Mouse (Mus musculus) adrenal gland, postnatal 14 days (tissue): ENCODE data around the gene Mrpl19. TPM values are rescaled to one million over a fixed set of nuclear protein-coding genes. Genes with fewer than 3 reads are reported as not detected.
A peak's percentile ranks its signal among the peaks of the same experiment; 100 is the strongest.

Experiments
- DNase-seq: peaks from one replicate; pipeline ENCODE4 v3.0.0; 2021; ENCODE audit warnings: mixed read lengths
- long read RNA-seq, 2 experiments: library from polyadenylated mRNA; stranded (forward); transcript quantifications; one replicate each; pipeline ENCODE4 v2.0.0; 2021
- total RNA-seq: library from RNA; stranded (reverse); gene quantifications from 2 replicates; pipeline ENCODE4 v1.2.3, GENCODE M21; 2021

Gene Mrpl19
- 35.9 and 51.0 TPM in 2 replicates for total RNA-seq
- long read RNA-seq, experiment 1, full-length matches to known transcripts, result 34 of 39 reads
- long read RNA-seq, experiment 1, partial matches to known transcripts, result 1 of 39 reads
- long read RNA-seq, experiment 1, other reads (novel, unspliced or antisense), result 4 of 39 reads
- long read RNA-seq, experiment 2, full-length matches to known transcripts, result 28 of 30 reads
- long read RNA-seq, experiment 2, partial matches to known transcripts, result 1 of 30 reads
- long read RNA-seq, experiment 2, other reads (novel, unspliced or antisense), result 1 of 30 reads

DNA sequence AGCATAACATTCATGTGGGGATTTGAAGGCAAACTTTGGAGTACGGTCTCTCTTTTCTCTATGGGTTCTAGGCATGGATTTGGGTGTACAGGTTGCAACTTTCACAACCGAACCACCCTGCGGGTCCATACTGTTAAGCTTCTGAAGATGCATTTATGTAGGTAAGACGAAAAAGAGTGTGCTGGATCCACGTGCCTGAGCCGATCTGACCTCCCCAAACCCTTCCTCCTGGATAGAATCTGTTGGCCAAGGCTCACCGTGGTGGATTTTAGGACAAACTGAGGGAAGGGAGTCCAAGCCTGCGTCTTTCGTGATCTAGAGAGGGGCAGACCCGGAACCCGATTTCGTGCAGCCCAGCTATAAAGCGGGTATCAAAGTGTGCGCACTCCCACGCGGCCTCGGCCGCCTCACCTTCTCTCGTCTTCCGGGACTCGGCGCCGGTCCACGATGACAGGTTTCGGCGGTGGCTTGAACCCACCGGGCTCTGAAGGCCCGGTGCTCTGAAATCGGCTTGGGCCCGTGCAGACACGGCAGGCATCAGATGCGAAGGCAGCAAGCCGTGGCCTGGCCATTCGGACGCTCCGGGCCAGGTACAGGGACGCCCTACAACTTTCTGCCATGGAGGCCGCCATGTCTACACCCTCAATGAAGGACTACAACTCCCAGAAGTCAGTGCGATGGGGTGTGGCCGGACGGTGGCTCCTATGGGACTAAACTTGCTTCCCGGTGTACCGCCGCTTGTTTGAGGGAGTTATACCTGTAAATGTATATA lies at the start of gene Mrpl19:
Gene Mrpl19 (minus strand): TSS at position 663 of the 772 bp plus-strand sequence.
- DNase-seq, result peak; percentile 94

DNA sequence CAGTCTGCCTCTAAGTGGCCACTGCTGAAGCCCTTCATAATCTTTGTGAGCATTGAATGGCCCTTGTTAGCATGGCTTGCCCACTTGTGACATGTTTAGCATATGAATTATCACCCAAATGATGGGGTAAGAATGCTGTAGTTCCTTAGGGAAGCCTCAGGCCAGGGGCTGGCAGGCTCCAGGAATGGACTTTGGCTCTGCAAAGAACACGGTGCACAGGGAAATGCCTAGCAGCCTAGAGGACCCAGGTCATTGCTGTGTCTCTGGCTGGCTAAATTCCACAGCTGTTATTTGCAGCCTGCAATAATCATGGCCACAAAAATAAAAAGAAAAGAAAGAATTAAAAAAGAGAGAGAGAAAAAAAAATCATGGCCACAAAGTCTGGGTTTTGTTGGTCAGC lies 46.6 kb upstream of the Mrpl19 start:
- peak; percentile 7 for DNase-seq

DNA sequence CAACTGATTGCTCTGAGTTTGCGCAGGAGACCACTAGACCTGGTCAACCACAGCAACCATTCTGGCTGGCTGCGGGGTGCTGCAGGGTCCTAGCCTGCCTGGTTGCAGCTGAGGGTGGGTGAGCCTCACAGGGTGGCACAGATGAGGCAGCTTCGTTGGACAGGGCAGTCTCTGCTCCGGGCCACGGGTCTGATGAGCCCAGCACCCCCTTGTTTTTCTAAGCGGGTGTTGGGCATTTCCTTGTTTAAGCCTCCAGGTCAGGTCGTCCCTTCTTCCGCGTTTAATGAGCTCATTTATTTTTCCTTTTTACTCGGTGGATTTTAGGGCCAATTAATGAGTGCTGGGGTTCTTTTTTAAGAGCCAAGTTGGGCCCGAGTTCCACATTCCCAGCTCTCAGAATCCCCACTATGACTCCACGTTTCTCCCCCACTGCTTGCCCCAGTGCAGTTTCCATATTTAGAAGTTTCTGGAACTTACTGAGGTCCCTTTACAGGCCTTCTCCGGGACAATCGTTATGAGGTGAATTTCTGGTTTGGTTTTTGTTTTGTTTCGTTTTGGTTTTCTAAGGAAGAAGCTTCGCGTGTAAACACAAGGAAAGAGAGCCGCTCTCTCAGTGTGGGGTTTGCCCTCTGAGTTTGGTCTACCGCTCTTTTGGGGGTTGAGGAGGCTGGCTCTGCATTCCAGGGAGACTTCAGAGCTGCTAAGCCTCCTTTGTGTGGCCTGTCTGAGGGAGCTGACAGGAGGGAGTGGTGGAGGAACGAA lies 24.5 kb upstream of the Mrpl19 start:
- peak; percentile 21 for DNase-seq

DNA sequence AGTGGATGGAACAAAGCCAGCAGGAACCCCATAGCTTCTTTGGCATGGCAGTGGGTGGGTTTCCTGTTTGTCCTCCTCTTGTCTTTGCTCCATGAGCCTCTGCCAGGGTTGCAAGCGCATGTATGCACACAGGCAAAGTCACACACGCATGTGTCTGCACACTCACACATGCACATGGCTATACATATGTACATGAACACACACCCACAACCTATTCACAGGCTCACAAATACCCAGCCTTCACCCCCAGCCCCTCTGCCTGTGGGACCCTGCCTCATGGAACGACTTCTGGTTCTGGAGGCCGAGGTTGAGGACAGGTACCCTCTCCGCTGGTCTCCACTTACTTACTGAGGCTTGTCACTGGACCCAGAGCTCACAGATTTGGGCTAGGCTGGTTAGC lies 22.6 kb upstream of the Mrpl19 start:
- no peak for DNase-seq

DNA sequence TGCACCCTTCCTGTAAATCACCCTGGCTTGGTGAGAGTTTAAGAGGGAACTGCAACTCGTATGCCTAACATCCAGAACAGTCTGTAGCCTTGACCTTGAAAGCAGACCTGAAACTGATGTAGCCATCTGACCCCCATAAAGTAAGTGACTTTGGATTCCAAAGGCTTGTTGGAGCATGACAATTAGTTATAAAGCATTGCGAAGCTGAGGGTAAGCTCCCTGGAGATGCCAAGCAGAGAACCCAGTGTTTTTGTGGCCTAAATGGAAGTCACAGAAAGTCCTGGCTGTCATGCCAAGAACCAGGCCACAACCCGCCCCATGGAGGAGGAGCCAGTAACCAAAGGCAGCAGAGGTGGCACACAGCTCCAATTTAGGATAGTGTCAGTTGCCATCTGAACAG lies 21.8 kb upstream of the Mrpl19 start:
- peak; percentile 70 for DNase-seq

DNA sequence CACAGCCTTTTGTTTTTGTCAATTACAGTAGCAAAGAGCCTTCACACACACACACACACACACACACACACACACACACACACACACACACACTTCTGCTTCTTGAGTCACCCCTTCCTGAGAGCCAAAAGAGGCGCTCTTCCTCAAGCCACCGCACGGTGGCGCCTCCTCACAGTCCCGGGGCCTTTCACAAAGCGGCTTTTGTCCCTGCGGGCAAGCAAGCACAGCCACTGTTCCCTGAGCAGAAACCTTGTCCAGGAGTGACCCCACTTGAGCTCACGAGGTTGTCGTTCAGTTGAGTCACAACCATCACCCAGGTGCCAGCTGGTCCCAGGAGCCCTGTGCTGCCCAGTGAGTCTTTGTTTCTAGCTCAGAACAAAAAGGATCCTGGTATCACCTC lies 21.3 kb upstream of the Mrpl19 start:
- DNase-seq, result peak; percentile 93

DNA sequence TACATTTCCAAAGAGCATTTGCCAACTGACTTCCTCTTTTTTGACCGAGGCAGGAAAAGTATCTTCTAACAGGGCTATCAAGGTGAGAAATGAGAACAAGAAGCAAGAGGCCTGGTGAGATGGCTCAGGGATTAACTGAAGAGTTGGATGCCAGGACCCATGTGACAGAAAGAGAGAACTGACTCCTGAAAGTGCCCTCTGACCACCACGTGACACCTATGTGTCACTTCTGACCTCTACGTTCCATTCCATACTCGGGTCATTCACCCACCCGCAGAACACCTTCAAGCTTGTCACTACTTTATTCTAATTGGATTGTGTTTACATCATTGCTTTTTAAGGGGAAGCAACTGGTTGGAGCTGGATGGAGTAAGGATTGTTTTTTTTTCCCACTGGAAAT lies 20.8 kb upstream of the Mrpl19 start:
- no peak for DNase-seq

DNA sequence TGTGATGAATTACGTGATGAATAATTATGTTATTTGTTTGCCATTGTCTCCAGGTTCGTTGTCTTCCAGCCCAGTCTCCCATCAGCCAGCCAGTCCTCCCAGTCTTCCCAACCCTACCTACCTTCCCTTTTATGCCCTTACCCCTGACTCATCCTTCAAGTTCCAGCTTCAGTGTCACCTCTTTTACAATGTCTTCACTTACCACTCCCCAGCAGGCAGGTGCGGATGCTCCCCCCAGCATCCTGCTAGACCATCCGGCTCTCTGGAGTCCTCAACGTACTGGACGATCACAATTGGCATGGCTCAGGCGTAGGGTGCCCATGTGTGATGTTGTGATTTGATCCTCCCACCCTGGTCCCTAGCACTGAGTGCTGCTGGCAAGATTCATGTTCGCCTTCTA lies 20.4 kb upstream of the Mrpl19 start:
- DNase-seq, result no peak

DNA sequence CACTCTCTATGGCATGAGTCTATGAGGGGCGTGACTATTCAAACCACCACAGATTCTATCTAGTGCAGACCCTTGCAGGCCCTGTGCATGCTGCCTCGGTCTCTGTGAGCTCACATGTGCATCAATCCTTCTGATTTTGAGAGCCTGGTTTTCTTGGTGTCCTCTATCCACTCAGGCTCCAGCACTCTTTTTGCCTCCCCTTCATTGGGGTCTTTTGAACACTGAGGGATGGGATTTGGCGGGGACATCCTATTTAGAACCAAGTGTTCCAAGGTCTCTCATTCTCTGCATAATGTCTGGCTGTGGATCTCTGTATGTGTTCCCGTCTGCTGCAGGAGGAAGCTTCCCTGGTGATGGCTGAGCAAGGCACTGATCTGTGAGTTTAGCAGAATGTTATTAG lies 13.5 kb upstream of the Mrpl19 start:
- no peak for DNase-seq

DNA sequence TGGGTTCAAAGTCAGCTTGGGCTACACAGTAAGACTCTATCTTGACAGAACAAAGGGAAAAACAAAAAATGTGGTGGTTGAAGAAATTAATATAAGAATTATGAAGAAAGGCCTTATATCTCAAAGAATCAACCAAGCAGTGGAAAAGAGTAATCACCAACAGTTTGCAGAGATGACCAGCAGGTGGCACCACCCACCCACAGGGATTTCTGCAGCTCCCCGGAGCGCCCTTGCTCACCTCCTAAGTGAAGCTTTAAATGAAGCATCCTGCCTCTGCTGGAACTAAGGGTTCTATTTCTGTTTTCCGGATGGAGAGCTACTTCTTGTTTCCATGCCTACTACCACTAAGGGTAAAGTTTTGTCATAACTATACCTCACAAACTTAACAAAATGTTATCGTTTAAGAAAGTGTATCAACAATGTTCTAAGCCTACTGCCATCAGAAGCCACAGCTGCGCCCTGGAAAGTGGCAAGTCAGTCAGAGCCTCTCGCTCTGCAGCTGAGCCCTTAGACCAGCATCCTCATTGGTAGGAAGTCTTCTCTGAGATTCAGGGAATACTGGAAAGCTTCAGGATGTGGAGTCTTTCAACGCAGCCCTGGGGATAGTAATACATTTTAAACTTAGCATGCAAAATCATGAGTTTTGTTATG lies 10.3 kb upstream of the Mrpl19 start:
- peak; percentile 86 for DNase-seq

DNA sequence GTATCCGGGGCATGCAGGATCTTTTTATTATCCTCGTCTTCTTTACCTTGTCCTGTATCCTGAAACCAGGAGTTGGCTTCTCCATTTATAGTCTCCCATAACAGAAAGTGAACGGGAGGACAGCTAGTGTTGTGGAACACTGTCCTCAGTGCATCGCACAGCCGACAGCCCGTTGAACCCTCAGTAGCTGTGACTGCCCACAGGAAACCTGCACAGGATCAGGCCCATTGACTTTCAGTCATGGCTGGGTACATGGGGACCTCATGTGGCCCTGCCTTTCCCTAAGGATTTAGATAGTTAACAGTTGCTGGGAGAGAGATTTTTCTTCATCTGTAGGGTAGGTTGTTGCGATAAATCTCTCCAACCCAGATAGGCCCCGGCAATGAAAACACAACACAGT lies 6.8 kb upstream of the Mrpl19 start:
- DNase-seq, result no peak

DNA sequence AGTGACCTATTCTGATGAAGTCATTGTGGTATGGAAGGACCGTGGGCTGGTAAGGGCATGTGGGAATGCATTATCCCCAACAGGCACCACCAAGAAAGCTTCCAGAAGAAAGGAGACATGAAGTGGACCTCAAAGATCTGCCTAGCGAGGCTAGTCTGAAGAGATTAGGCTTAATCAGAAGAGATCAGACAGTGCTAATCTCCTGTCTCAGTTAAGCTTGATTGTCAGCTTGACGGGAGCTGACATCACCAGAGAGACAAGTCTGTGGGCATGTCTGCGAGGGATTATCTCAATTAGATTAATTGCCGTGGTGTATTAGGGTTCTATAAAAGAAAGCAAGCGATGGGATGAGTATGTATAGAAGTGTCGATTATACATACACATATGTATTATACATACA lies 5.4 kb upstream of the Mrpl19 start:
- no peak for DNase-seq

DNA sequence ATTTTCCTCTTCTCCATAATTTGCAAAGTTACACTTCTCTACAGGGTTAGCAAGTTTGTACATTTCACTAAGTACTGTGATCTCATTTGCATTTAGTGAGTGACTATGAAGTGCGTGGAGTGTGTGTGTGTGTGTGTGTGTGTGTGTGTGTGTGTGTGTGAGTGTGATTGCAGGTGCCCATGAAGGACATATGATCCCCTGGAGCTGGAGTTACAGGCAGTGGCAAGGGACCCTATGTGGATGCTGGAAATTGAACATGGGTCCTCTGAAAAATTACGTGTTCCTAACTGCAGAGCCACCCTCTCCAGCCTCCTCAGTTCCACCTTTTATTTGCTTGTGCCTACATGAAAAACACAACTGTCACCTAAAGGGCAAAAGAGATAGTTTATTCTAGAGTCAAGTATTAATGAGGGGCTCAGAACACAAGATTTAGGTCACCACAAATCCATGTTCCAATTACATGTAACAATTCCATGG lies 348 bp upstream of the Mrpl19 start:
- no peak for DNase-seq

DNA sequence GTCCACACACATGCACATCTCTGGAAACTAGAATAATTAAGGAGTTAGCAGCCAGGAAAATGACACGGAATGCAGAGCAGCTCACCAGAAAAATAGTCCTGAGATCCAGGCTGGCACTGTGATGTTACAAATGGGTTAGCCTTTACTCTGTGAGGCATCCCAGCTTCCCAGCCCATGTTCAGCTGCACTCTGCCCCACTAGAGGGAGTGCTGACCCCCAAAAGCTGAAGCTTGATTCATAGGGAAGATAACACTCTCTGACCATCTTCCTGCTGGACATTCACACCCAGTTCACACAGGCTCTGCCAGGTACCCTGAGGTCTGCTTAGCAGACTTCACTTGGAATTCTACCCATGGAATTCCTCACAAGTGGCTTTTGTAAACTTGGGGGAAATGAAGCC lies 5.5 kb downstream of the Mrpl19 start:
- DNase-seq, result no peak

DNA sequence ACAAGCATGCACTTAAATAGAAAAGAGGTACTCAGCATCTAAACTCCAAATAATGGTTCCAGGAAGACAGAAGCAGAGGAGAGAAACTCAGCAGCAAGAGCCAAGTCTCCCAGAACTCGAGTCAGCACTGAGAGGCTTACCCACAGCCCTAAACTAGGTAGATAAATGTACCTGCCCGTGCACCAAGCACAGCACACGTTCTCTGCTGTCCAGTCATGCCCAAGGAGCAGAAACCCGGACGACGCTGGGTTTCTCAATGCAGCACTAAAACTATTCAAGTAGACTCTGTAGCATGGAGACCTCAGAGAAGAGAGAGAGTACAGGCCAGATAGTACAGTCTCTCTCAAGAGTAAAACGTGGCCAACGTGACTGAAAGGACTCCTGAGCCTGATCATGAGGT lies 5.9 kb downstream of the Mrpl19 start:
- no peak for DNase-seq

DNA sequence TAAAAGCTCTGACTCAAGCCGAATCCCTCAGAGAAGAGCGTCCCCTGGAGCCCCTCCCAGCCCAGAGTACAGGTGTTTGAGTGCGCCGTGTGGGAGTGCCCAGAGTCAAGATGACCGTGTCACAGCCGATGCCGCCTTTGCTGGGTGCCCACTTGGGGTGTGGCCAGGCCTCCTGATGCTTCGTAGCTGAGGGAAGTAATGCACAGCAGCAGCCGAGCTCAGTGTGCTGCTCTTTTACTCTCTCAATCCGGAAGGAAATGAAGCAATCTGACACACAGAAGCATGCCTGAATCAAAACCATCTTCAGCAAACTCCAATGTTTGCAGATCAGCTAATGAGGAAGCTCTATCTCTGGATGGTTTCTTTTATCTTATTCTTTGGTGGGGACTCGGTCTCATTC lies 7.8 kb downstream of the Mrpl19 start:
- no peak for DNase-seq

DNA sequence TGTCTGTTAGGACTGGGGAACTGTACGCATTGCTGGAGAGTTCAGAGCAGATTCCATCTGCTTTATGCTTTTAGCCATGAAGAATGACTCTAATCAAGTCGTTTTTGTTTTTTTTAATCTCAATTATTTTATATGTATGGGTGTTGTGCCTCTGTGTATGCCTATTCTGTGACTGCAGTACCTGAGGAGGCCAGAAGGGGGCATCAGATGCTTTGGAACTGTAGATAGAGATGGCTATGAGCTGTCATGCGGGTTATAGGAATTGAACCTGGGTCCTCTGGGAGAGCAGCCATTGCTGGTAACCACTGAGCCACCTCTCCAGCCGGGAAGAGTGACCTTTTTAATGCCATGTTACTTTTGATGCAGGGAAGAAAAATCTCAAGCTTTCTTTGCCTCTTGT lies 9.4 kb downstream of the Mrpl19 start:
- peak; percentile 15 for DNase-seq

DNA sequence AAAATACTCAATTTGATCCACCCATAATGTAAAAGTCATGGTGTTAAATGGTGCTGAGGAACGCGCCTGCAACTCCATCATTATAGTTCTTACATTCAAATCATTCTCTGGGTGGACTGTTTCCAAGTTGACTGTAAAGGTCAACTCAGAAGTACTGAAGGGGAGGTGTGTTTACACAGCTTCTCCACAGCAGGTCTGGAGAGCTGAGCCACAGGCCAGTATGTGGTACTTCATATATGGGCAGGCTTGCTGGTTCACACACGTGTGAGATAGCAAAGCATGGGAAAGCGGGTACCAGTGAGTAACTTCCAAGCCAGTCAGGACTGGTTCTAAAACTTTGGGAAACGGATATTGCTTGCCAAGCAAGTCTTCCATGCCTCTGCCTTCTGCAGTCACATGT lies 10.6 kb downstream of the Mrpl19 start:
- DNase-seq, result no peak

DNA sequence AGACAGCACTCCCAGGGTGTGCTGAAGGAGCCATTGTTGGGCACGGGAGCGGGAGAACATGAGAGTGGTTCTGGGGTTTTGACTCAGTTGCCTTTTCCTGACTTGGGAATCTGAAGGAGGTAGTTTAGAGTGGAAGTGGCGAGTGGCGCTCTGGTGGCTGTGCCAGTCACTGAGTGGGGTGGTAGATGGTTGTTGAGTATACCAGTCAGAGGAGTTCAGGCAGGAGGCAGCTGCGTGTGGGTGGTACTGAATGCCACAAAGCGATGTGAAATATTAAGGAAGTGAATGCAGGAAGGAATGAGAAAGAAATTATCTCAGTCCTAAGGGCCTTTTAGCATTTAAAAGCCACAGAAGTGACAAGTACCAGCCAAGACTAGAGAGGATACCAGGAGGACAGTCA lies 18.9 kb downstream of the Mrpl19 start:
- no peak for DNase-seq

DNA sequence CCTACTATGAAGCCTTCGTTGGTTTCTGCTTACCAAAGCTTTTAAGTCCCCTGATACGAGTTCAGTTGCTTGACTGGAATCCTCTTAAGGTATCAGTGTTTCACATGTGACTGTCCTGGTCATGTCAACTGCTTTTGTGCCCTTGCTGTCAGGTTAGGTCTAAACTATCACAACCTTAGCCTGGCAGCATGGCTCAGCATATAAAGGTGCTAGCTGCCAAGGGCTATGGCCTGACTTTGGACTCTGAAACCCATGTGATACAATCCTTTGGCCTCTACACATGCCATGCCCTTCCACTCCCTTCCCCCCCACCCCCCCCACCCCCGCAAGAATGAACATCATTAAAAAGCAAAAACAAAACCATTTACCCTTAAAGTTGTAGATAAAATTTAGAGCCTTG lies 21.3 kb downstream of the Mrpl19 start:
- DNase-seq, result no peak

DNA sequence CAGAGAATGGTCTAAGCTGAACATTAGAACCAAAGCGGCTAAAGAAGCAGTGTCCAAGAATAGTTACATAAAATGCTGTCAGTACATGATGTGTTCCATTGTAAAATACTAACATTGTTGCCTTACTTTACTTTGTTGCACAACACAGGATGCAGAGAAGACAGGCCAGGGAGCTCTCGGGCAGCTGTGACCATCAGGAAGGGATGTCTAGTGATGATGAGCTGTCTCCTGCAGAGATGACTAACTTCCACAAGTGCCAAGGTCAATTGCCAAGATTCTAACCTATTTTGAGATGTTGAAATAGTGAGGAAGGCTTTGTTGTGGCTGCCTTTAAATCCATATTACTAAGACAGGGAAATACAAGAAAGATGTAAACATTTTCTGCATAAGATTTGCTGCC lies 22.5 kb downstream of the Mrpl19 start:
- DNase-seq, result peak; percentile 35

DNA sequence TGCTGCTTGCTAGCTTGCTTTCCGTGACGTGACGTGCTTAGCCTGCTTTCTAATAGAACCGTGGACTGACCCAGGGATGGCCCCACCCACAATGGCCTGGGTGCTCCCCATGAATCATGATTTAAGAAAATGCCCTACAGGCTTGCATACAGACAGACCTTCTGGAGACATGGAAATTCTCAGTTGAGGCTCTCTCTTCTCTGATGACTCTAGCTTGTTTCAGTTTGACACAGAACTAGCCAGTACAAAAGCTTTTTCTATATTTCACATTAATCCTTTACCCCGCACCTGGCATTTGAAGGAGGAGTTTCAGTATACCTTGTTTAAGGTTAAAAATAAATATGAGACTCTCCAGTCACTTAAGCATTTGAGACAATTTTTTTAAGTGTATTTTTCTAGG lies 24.0 kb downstream of the Mrpl19 start:
- DNase-seq, result no peak

DNA sequence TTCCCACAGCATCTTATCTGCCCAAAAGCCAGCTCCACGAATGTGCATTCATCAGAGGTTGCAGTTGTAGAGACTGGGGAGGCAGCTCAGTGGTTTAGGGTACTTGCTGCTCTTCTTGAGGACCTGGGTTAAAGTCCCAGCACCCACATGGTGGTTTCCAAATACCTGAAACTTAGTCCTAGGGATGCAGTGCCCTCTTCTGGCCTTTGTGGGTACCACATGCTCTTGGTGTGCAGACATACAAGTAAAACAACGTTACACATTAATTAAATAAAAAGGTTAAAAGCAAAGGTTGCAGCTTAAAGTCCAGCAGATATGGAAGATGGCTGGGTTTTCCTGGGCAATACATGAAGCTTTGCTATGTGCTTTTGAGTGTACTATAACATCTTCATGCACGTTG lies 32.5 kb downstream of the Mrpl19 start:
- DNase-seq, result no peak
